Mouse (Mus musculus) embryonic facial prominence, embryonic 15.5 days (tissue): Measurements from ENCODE around the gene Slc5a4b. TPM values are rescaled to one million over a fixed set of nuclear protein-coding genes. Genes with fewer than 3 reads are reported as not detected.
"Not testable (repeated sequence)": the region's sequence is repeated elsewhere in the genome, so short reads cannot be mapped to it uniquely, and the experiment has no call there.

Source experiments
- ATAC-seq: fragments of 200-750 bp; cut with Nextera tagmentation; 2 replicates; pipeline ENCODE4 v1.8.0; 2017; ENCODE audit warnings: low read depth, moderate TSS enrichment; ENCODE audit not compliant: insufficient number of reproducible peaks, low FRiP score, low TSS enrichment
- H3K27ac ChIP-seq: fragments of 300-500 bp; sonication (generic); replicated peaks from 2 replicates; pipeline ENCODE4 v1.5.1; 2015; ENCODE audit warnings: mild to moderate bottlenecking, inconsistent platforms
- H3K27me3 ChIP-seq: fragments of 300-500 bp; sonication (generic); 2 replicates; pipeline ENCODE4 v1.6.1; 2015; ENCODE audit warnings: inconsistent platforms
- H3K36me3 ChIP-seq: fragments of 300-500 bp; sonication (generic); 2 replicates; pipeline ENCODE4 v1.6.1; 2015; ENCODE audit warnings: mild to moderate bottlenecking, inconsistent platforms
- H3K4me1 ChIP-seq: fragments of 300-500 bp; sonication (generic); 2 replicates; pipeline ENCODE4 v1.6.1; 2015; ENCODE audit warnings: inconsistent platforms
- H3K4me2 ChIP-seq: fragments of 300-500 bp; sonication (generic); replicated peaks from 2 replicates; pipeline ENCODE4 v1.6.1; 2015; ENCODE audit warnings: mild to moderate bottlenecking, inconsistent platforms
- H3K4me3 ChIP-seq: fragments of 300-500 bp; sonication (generic); replicated peaks from 2 replicates; pipeline ENCODE4 v1.5.1; 2015; ENCODE audit warnings: mild to moderate bottlenecking, inconsistent platforms
- H3K9ac ChIP-seq: fragments of 300-500 bp; sonication (generic); 2 replicates; pipeline ENCODE4 v1.6.1; 2015; ENCODE audit warnings: inconsistent platforms
- H3K9me3 ChIP-seq: fragments of 300-500 bp; sonication (generic); replicated peaks from 2 replicates; pipeline ENCODE4 v1.6.1; 2016; ENCODE audit warnings: inconsistent platforms
- WGBS: fragments of 180-500 bp; shearing (Covaris S2); methylation state at CpG from one replicate; pipeline ENCODE4 v1.1.7; 2015; 5-methylcytosine and 5-hydroxymethylcytosine counted together
- polyA plus RNA-seq: library from polyadenylated mRNA; unstranded; fragments of >200 nt; fragmentation: Nextera tagmentation; extraction: Ambion mirVana; gene quantifications from 2 replicates; pipeline ENCODE4 v1.2.1, GENCODE M21; 2015

The Slc5a4b gene
- polyA plus RNA-seq, 1 experiment from 2014 or later = not detected

DNA sequence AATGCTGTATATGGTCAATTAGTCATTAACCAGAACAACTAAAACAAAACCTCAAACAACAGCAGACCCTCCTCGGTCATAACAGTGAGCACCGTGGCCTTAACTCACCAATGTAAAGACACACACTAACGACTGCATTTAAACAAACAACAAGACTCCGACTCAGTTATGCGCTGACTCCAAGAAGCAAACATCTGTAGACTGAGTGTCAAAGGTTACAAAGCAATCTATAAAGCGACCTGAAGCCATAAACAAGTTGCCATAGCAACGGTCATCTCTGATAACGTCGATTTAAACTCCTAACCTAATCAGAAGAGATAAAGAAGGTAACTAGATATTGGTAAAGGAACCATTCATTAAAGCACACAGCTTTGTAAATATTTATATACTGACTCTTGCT lies 13.4 kb downstream of the Slc5a4b start:
- no peak for ATAC-seq
- Histone ChIP-seq H3K4me2 (no peak overlapping the region), H3K4me1 (no peaks in the 10 kb centered on the region), H3K9ac (no peak overlapping the region), H3K27ac (no peak overlapping the region), H3K36me3 (no peaks in the 10 kb centered on the region), H3K9me3 (no peaks in the 10 kb centered on the region), H3K27me3 (no peaks in the 10 kb centered on the region), H3K4me3 (no peak overlapping the region)
- 70% methylated on average over 9 of the region's 9 CpGs for whole genome bisulfite sequencing

DNA sequence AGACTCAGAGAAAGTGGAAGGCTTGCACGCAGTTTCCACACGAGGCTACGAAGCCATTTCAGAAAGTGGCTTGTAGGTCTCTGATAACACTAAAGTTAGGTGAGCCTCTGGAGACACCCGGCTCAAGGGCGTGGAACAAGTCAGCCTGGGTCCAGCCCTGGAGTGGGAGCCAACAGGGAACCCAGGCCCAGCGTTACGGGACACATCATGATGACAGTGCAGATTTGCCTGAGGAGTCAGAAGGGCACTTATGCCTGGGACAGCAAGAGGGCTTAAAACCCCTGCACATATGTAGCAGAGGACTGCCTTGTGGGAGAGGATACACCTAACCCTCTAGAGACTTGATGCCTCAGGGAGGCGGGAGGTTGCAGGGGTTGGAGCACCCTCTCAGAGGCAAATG lies 14.2 kb downstream of the Slc5a4b start:
- H3K9ac ChIP-seq = no peak overlapping the region
- H3K36me3 ChIP-seq = no peaks in the 10 kb centered on the region
- no peak overlapping the region for H3K4me2 ChIP-seq
- H3K4me3 ChIP-seq = no peak overlapping the region
- ATAC-seq = no peak
- no peaks in the 10 kb centered on the region for H3K4me1 ChIP-seq
- H3K9me3 ChIP-seq = no peaks in the 10 kb centered on the region
- no peak overlapping the region for H3K27ac ChIP-seq
- WGBS = 87% methylated on average over 8 of the region's 8 CpGs
- H3K27me3 ChIP-seq = no peaks in the 10 kb centered on the region

DNA sequence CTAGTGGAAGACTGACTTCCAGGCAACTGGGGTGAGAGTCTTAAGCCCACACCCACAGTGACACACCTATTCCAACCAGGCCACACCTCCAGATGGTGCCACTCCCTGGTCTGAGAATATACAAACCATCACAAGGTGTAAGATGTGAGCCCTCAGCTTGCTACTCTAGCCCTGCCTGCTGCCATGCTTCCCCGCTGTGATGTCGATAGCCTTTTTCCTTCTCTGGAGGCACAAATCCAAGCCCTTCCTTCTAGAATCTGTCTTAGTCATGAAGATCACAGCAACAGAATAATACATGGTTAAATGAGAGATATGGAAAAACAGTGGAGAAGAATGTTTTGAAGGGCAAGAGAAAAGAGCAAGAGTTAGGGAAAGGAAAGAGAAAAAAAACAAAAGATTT lies 33.8 kb downstream of the Slc5a4b start:
- 84% methylated on average over 2 of the region's 2 CpGs for WGBS
- ATAC-seq, H3K36me3 ChIP-seq: not testable (repeated sequence)

DNA sequence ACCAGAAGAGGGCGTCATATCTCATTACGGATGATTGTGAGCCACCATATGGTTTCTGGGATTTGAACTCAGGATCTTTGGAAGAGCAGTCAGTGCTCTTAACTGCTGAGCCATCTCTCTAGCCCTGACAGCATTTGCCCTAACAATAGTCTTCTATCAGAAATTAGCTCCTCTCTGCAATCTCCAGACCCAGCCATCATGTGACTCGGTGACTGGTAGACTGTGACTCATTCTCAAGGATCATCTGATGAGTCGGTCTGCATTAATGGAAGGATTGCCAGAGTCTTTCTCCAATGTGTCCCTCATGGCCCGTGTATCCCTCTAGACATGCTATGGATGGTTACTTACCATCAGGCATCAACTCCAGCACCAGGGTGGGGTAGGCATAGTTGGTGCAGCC lies 38.7 kb downstream of the Slc5a4b start:
- H3K4me3 ChIP-seq, H3K9ac ChIP-seq, H3K36me3 ChIP-seq, H3K27me3 ChIP-seq, H3K4me2 ChIP-seq, H3K27ac ChIP-seq, ATAC-seq, H3K4me1 ChIP-seq, H3K9me3 ChIP-seq: not testable (repeated sequence)
- 88% methylated on average over 5 of the region's 5 CpGs for WGBS

More for the DNA sequence above, 33.8 kb downstream of the Slc5a4b start:
- not testable (repeated sequence) for H3K4me1 ChIP-seq, H3K4me2 ChIP-seq, H3K9me3 ChIP-seq, H3K4me3 ChIP-seq, H3K27me3 ChIP-seq, H3K27ac ChIP-seq, H3K9ac ChIP-seq

DNA sequence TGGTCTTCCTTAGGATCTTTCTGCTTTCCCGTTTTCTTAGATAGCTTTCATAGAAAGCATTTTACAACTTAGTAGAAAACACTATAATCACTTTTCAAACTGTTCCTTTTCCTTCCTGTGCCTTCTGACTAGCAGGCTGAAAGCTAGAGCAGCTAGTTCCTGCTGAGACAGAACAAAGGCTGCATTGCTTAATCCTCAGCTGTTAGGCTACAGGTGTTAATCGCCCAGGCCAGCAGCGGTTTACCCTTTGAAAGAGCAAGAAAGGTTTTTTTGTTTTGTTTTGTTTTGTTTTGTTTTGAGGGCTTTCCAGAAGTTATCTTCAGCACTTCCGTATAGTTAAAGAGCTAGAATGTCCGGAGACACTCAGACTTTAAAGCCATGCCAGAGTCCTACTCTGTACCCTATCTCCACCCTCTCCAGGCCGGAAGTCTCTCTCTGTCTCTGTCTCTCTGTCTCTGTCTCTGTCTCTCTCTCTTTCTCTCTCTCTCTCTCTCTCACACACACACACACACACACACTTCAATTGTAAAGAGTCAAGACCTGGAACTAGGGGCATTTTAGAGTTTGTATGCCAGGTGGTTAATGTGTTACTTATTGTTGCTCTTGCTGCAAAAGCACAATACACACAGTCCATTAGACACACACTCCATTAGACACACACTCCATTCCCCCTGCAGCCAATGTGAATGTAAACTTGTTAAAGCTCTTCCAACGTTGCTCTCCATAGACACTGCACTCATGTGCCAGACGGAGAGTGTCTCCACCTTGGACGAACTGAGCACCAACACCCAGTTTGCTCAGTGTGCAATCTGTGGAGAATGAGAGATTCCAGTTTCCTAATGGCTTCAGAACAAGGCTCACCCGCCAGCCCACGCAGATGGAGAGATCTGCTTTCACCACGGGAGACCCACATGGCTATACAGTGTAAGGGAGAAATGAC lies 42.8 kb downstream of the Slc5a4b start:
- Histone ChIP-seq H3K27ac (no peak overlapping the region), H3K4me3 (no peak overlapping the region), H3K9ac (no peak overlapping the region), H3K4me2 (no peak overlapping the region), H3K9me3 (no peaks in the 10 kb centered on the region), H3K4me1 (no peaks in the 10 kb centered on the region), H3K27me3 (no peaks in the 10 kb centered on the region), H3K36me3 (no peaks in the 10 kb centered on the region)
- 35% methylated on average over 12 of the region's 12 CpGs for WGBS
- ATAC-seq = no peak

DNA sequence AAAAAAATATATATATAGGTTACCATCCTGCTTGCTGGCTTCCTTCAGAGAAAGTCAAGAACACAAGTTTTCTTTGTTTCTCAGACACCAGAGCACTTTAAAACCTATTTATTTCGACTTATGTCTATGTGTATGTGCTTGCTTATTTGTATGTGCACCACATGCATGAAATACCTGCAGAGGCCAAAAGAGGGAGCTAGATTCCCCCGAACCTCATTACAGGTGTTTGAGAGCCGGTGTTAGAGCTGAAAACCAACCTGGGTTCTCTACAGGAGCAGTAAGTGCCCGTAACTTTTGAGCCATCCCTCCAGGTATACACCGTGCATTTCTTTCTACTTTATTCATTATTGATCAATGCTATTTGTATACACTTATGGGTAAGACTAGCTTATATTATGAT lies 48.3 kb downstream of the Slc5a4b start:
- H3K27me3 ChIP-seq = no peaks in the 10 kb centered on the region
- H3K27ac ChIP-seq = no peak overlapping the region
- WGBS = 91% methylated on average over 5 of the region's 5 CpGs
- H3K4me2 ChIP-seq = no peak overlapping the region
- H3K36me3 ChIP-seq = no peaks in the 10 kb centered on the region
- H3K4me1 ChIP-seq = no peaks in the 10 kb centered on the region
- H3K9me3 ChIP-seq = no peaks in the 10 kb centered on the region
- ATAC-seq = no peak
- no peak overlapping the region for H3K4me3 ChIP-seq
- H3K9ac ChIP-seq = no peak overlapping the region

DNA sequence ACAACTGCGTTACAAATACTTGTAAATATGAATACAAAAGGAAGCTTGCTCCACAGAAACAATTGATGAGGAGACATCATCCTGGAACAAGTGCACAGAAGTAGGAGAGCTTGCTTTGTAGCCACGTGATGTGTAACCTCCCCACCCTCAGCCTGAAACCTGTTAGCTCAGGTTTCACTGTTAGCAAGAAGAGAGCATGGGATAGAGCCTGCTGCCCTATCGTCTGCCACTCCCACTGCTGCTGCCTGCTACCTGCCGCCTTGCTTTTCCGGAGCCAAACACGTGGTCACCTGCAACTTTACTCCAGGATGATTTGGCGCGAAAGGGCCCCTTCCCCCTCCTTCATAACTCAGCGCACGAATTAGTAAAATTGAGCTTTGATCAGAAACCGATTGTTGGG lies 58.9 kb downstream of the Slc5a4b start:
- H3K27me3 ChIP-seq = no peaks in the 10 kb centered on the region
- H3K4me1 ChIP-seq = no peaks in the 10 kb centered on the region
- H3K9me3 ChIP-seq = no peaks in the 10 kb centered on the region
- no peak overlapping the region for H3K9ac ChIP-seq
- WGBS = 69% methylated on average over 11 of the region's 11 CpGs
- H3K4me2 ChIP-seq = no peak overlapping the region
- no peak for ATAC-seq
- H3K27ac ChIP-seq = no peak overlapping the region
- H3K36me3 ChIP-seq = no peaks in the 10 kb centered on the region
- H3K4me3 ChIP-seq = no peak overlapping the region

DNA sequence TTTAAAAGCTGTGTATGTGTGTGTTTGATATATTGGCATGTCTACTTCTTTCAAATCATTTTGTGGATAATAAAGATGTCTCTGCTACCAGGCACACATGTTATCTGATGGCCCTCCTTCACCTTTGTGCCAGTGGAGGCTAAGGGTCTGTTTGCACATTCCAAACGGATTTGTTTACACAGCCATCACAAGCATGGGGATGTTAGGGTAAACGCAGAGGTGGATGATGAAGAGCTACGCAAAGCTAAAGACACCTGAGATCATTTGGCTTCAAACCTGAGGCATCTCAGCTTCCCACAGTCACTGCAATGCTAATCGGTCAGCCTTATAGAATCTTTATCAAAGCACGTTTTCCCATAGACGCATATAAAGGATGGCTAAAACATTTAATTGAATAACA lies 61.8 kb downstream of the Slc5a4b start:
- 32% methylated on average over 6 of the region's 6 CpGs for WGBS
- no peak overlapping the region for H3K4me3 ChIP-seq

DNA sequence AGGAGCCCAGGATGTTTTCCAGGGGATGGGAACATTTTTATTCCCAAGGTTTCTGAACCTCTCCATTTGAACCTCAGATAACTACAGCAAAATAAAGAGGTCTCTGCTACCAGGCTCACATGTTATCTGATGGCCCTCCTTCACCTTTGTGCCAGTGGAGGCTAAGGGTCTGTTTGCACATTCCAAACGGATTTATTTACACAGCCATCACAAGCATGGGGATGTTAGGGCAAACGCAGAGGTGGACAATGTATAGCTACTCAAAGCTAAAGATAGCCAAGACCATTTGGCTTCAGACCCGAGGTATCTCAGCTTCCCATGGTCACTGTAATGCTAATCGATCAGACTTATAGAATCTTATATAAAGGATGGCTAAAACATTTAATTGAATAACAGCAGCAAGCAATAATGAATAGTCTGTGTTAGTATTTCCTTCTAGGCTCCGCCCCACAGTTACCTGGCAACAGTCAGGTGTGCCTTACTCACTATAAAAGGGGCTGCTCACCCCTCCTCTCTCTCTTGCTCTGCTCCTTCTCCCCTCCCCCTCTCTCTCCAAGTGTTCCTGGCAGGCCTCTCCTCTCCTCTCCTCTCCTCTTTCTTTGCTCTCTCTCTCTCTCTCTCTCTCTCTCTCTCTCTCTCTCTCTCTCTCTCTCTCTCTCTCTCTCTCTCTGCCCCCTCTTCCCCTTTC lies 63.4 kb downstream of the Slc5a4b start:
- ATAC-seq = no peak
- no peak overlapping the region for H3K4me3 ChIP-seq
- no peaks in the 10 kb centered on the region for H3K9me3 ChIP-seq
- no peak overlapping the region for H3K4me2 ChIP-seq
- WGBS = 48% methylated on average over 5 of the region's 5 CpGs
- peaks cover 9% of the 10 kb centered on the region for H3K36me3 ChIP-seq
- no peak overlapping the region for H3K27ac ChIP-seq
- no peaks in the 10 kb centered on the region for H3K27me3 ChIP-seq
- no peak overlapping the region for H3K9ac ChIP-seq
- H3K4me1 ChIP-seq = no peaks in the 10 kb centered on the region

More for the DNA sequence above, 61.8 kb downstream of the Slc5a4b start:
- ATAC-seq = no peak
- Histone ChIP-seq H3K4me1 (no peaks in the 10 kb centered on the region), H3K27ac (no peak overlapping the region), H3K4me2 (no peak overlapping the region), H3K27me3 (no peaks in the 10 kb centered on the region), H3K36me3 (no peaks in the 10 kb centered on the region), H3K9me3 (no peaks in the 10 kb centered on the region), H3K9ac (no peak overlapping the region)

DNA sequence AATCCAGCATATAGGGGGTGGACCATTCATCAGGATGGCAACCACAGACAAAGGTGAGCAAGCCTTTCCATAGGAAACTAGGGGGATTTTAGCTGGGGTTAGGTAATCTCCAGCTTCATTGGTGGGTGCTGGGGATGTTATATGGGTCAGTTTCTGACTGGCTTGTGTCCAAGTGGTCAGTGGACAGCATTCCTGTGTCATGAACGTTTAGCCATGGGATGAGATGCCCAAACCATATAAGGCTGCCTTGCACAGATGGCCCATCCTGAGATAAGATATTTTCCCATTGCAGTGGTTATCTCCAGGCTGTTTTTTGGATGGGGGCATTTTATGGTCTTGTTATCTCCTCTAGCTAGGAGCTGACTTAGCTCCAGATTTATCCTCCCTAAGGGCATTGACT lies 64.0 kb downstream of the Slc5a4b start:
- Histone ChIP-seq H3K4me3 (no peak overlapping the region), H3K9me3 (no peaks in the 10 kb centered on the region), H3K4me2 (no peak overlapping the region), H3K36me3 (peaks cover 9% of the 10 kb centered on the region), H3K27ac (no peak overlapping the region), H3K9ac (no peak overlapping the region), H3K4me1 (no peaks in the 10 kb centered on the region), H3K27me3 (no peaks in the 10 kb centered on the region)
- ATAC-seq = no peak
- WGBS = 41% methylated on average over 1 of the region's 1 CpGs

DNA sequence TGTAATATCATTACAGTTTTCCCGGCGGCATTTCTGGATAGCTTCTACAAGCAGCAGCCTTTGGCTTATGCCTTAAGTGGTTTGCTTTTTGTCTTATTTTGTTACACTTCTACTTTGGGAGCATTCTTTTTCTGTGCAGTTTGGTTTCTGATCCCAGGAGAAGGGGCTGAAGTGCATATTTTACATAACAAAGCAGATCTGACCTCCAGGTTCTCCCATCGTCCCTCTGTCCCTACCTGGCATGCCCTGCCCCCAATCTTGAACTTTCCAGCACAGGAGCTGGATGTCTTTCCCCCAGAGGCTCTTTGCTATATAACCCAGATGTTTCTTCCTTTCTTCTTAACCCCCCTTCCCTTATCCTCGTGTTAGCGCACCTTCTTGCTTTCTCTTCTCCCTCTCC lies 65.4 kb downstream of the Slc5a4b start:
- Histone ChIP-seq H3K4me3 (no peak overlapping the region), H3K4me2 (no peak overlapping the region), H3K27me3 (no peaks in the 10 kb centered on the region), H3K9me3 (no peaks in the 10 kb centered on the region), H3K9ac (no peak overlapping the region), H3K4me1 (no peaks in the 10 kb centered on the region), H3K36me3 (peaks cover 21% of the 10 kb centered on the region), H3K27ac (no peak overlapping the region)
- 33% methylated on average over 5 of the region's 5 CpGs for WGBS
- ATAC-seq = no peak
